Mouse (Mus musculus) ES-E14 (cell line): ENCODE data around the gene Sipa1l3. TPM values are rescaled to one million over a fixed set of nuclear protein-coding genes. Genes with fewer than 3 reads are reported as not detected.

Experiments used
- DNase-seq: peaks from one replicate; pipeline ENCODE4 v3.0.0-alpha.2; 2013; ENCODE audit warnings: low read depth, low spot score
- H3K27ac ChIP-seq: 2 replicates; pipeline ENCODE4 v1.5.1; 2012; ENCODE audit warnings: low read depth, mild to moderate bottlenecking, low read length, moderate library complexity, mixed read lengths; ENCODE audit not compliant: poor library complexity, insufficient read depth, severe bottlenecking
- H3K36me3 ChIP-seq: 2 replicates; pipeline ENCODE4 v1.6.1; 2012; ENCODE audit warnings: mild to moderate bottlenecking, low read length, moderate library complexity, mixed read lengths; ENCODE audit not compliant: control insufficient read depth, poor library complexity, insufficient read depth, severe bottlenecking
- H3K4me1 ChIP-seq, 2 experiments: fragments of 150-350 bp in 1 of 2; sonication (generic) in 1 of 2; 2 replicates each; pipeline ENCODE4 v1.6.1; 2012; ENCODE audit warnings: low read length in 2 of 2, mild to moderate bottlenecking in 1 of 2, mixed read lengths in 1 of 2; ENCODE audit not compliant: control insufficient read depth in 2 of 2, insufficient read depth in 2 of 2, poor library complexity in 1 of 2
- H3K4me3 ChIP-seq, 2 experiments: fragments of 150-350 bp in 1 of 2; sonication (generic) in 1 of 2; 2 replicates each; pipeline ENCODE4 v1.5.1; 2012; ENCODE audit warnings: low read length in 2 of 2, low read depth in 1 of 2, mild to moderate bottlenecking in 1 of 2, mixed read lengths in 1 of 2; ENCODE audit not compliant: insufficient read depth in 1 of 2, poor library complexity in 1 of 2, severe bottlenecking in 1 of 2
- H3K9ac ChIP-seq: 2 replicates; pipeline ENCODE4 v1.6.1; 2012; ENCODE audit warnings: low read depth, mild to moderate bottlenecking, low read length, mixed read lengths; ENCODE audit not compliant: poor library complexity, insufficient read depth, severe bottlenecking
- H3K9me3 ChIP-seq: fragments of 150-350 bp; sonication (generic); 2 replicates; pipeline ENCODE4 v1.6.1; 2012; ENCODE audit warnings: low read depth, mild to moderate bottlenecking, low read length; ENCODE audit not compliant: control insufficient read depth, insufficient read depth
- CHD2 ChIP-seq: IDR thresholded peaks from 2 replicates; pipeline ENCODE4 v1.6.1; 2014; ENCODE audit warnings: mild to moderate bottlenecking, low read depth, low read length, inconsistent platforms
- HCFC1 ChIP-seq: IDR thresholded peaks from 2 replicates; pipeline ENCODE4 v1.6.1; 2012; ENCODE audit warnings: low read length, inconsistent platforms, borderline replicate concordance; ENCODE audit not compliant: insufficient read depth
- MAFK ChIP-seq: IDR thresholded peaks from 2 replicates; pipeline ENCODE4 v1.6.1; 2014; ENCODE audit warnings: mild to moderate bottlenecking, low read depth, low read length, inconsistent platforms; ENCODE audit not compliant: insufficient read depth
- ZC3H11A ChIP-seq: IDR thresholded peaks from 2 replicates; pipeline ENCODE4 v1.6.1; 2012; ENCODE audit warnings: low read depth, mild to moderate bottlenecking, inconsistent platforms, low read length, borderline replicate concordance
- ZNF384 ChIP-seq: IDR thresholded peaks from 2 replicates; pipeline ENCODE4 v1.6.1; 2012; ENCODE audit warnings: low read depth, low read length, inconsistent platforms
- in situ Hi-C, 2 experiments: fragments of 600-800 bp; cut with MboI; formaldehyde crosslinking; loops; one replicate each; pipeline ENCODE4 v1.15.1; 2025; ENCODE audit warnings: low sequenced_read_pairs in 2 of 2, inconsistent platforms in 1 of 2; ENCODE audit not compliant: unreplicated experiment in 2 of 2
- total RNA-seq: library from RNA; depleted of rRNA; stranded (reverse); fragments of 300-350 nt; gene quantifications from 2 replicates; pipeline ENCODE4 v1.2.3, GENCODE M21; 2012

Sipa1l3 gene
- total RNA-seq, 1 experiment: 27.5 TPM

- no peak for DNase-seq
- no peak overlapping the region for H3K4me3 ChIP-seq
- H3K9ac ChIP-seq: no peak overlapping the region
- no peaks in the 10 kb centered on the region for H3K9me3 ChIP-seq
- peaks cover 3 to 22% of the 10 kb centered on the region in 2 experiments; a peak in 3 of 4 replicates for H3K4me1 ChIP-seq
- H3K36me3 ChIP-seq: peaks cover 2% of the 10 kb centered on the region; the same call in 1 of the 2 replicates
- in situ Hi-C loops: no loop called here
- H3K27ac ChIP-seq: no peak overlapping the region
- TF ChIP-seq CHD2: no peak
- TF ChIP-seq HCFC1: no peak
- TF ChIP-seq MAFK: no peak
- TF ChIP-seq ZC3H11A: no peak
- no peak for TF ChIP-seq ZNF384
Observed at GRCm38 (mm10) chr7:29425413-29425827, 93.0 kb downstream of the Sipa1l3 start.

GRCm38 (mm10) chr7:29424690-29425089 lies 93.8 kb downstream of the Sipa1l3 start:
- TF ChIP-seq MAFK (no peak), HCFC1 (no peak), ZNF384 (no peak), CHD2 (no peak), ZC3H11A (no peak)
- Histone ChIP-seq H3K4me3 (no peak overlapping the region), H3K27ac (no peak overlapping the region), H3K9ac (no peak overlapping the region), H3K36me3 (no peaks in the 10 kb centered on the region), H3K9me3 (no peaks in the 10 kb centered on the region), H3K4me1 (peaks cover 3 to 19% of the 10 kb centered on the region in 2 experiments; a peak in 2 of 4 replicates)
- in situ Hi-C loops: no loop called here
- DNase-seq: no peak

GRCm38 (mm10) chr7:29421909-29422244 lies 96.6 kb downstream of the Sipa1l3 start:
- H3K36me3 ChIP-seq: no peaks in the 10 kb centered on the region
- H3K9ac ChIP-seq: no peak overlapping the region
- no peak overlapping the region; the same call in 1 of the 2 replicates for H3K27ac ChIP-seq
- in situ Hi-C loops: no loop called here
- TF ChIP-seq ZC3H11A (no peak), ZNF384 (no peak), HCFC1 (no peak), MAFK (no peak), CHD2 (no peak)
- no peaks in the 10 kb centered on the region for H3K9me3 ChIP-seq
- H3K4me1 ChIP-seq: peaks cover 10 to 35% of the 10 kb centered on the region in 2 experiments; a peak in 3 of 4 replicates
- no peak for DNase-seq
- H3K4me3 ChIP-seq: no peak overlapping the region; a peak in 1 of 4 replicates

- TF ChIP-seq ZNF384 (no peak), MAFK (no peak), ZC3H11A (no peak), CHD2 (no peak), HCFC1 (no peak)
- Histone ChIP-seq H3K9ac (0 out of 2 replicates have a peak overlapping the region, but pooled peaks have one; percentile 25), H3K9me3 (no peaks in the 10 kb centered on the region), H3K4me1 (peaks cover 14 to 39% of the 10 kb centered on the region in 2 experiments; a peak in 3 of 4 replicates), H3K4me3 (no peak overlapping the region; a peak in 1 of 4 replicates), H3K27ac (no peak overlapping the region; the same call in 1 of the 2 replicates), H3K36me3 (no peaks in the 10 kb centered on the region)
- DNase-seq: no peak
- in situ Hi-C loops: no loop called here
Observed at GRCm38 (mm10) chr7:29421240-29421908, 97.1 kb downstream of the Sipa1l3 start.
